Mouse (Mus musculus) left cerebral cortex, adult 2 months (tissue): ENCODE results near the gene Islr. TPM values are rescaled to one million over a fixed set of nuclear protein-coding genes. Genes with fewer than 3 reads are reported as not detected.

Experiments used
- DNase-seq, 2 experiments: peaks; one replicate each; pipeline ENCODE4 v3.0.0; 2021 to 2022; ENCODE audit warnings: low spot score in 2 of 2, mixed read lengths in 1 of 2; ENCODE audit errors: extremely low spot score in 1 of 2
- H3K27ac ChIP-seq: fragments of 200-600 bp; 2 replicates; pipeline ENCODE4 v1.8.1; 2022
- H3K4me3 ChIP-seq: fragments of 200-600 bp; 2 replicates; pipeline ENCODE4 v1.8.1; 2022
- CTCF ChIP-seq: fragments of 200-600 bp; IDR thresholded peaks from 2 replicates; pipeline ENCODE4 v1.8.1; 2022; ENCODE audit warnings: antibody characterized with exemption, mild to moderate bottlenecking, moderate library complexity
- intact Hi-C: fragments of 180-260 bp; cut with DNase I; formaldehyde crosslinking; loops from one replicate; pipeline ENCODE4 v1.15.1; 2025
- total RNA-seq, 2 experiments: library from RNA; stranded (reverse); gene quantifications; 2 replicates each; pipeline ENCODE4 v1.2.3; 2021

Gene Islr
- total RNA-seq, 2 experiments from 2014 or later: 11.0 to 15.2 TPM

- H3K4me3 ChIP-seq: no peak overlapping the region
- no peak for DNase-seq
- intact Hi-C loops: no loop called here
- no peak overlapping the region for H3K27ac ChIP-seq
- TF ChIP-seq CTCF: no peak
Measured at GRCm38 (mm10) chr9:58134906-58135305, 69.2 kb downstream of the Islr start.

GRCm38 (mm10) chr9:58133893-58134884 lies 69.9 kb downstream of the Islr start:
- no peak overlapping the region for H3K27ac ChIP-seq
- no peak for TF ChIP-seq CTCF
- intact Hi-C loops: no loop called here
- H3K4me3 ChIP-seq: no peak overlapping the region
- DNase-seq: no peak

- Histone ChIP-seq H3K4me3 (no peak overlapping the region), H3K27ac (no peak overlapping the region)
- no peak for DNase-seq
- intact Hi-C loops: no loop called here
- no peak for TF ChIP-seq CTCF
Measured at GRCm38 (mm10) chr9:58131735-58132134, 72.4 kb downstream of the Islr start.

GRCm38 (mm10) chr9:58130909-58131308 lies 73.2 kb downstream of the Islr start:
- Histone ChIP-seq H3K4me3 (no peak overlapping the region), H3K27ac (no peak overlapping the region)
- DNase-seq: no peak
- intact Hi-C loops: no loop called here
- no peak for TF ChIP-seq CTCF

- Histone ChIP-seq H3K27ac (no peak overlapping the region), H3K4me3 (no peak overlapping the region)
- DNase-seq: no peak
- no peak for TF ChIP-seq CTCF
- intact Hi-C loops: no loop called here
Measured at GRCm38 (mm10) chr9:58129508-58129907, 74.6 kb downstream of the Islr start.

GRCm38 (mm10) chr9:58128926-58129413 lies 75.1 kb downstream of the Islr start:
- Histone ChIP-seq H3K4me3 (no peak overlapping the region), H3K27ac (no peak overlapping the region)
- intact Hi-C loops: no loop called here
- no peak for TF ChIP-seq CTCF
- DNase-seq: no peak

GRCm38 (mm10) chr9:58125811-58126210 lies 78.3 kb downstream of the Islr start:
- Histone ChIP-seq H3K27ac (no peak overlapping the region), H3K4me3 (no peak overlapping the region)
- intact Hi-C loops: no loop called here
- no peak for TF ChIP-seq CTCF
- no peak for DNase-seq

GRCm38 (mm10) chr9:58125085-58125484 lies 79.0 kb downstream of the Islr start:
- intact Hi-C loops: no loop called here

GRCm38 (mm10) chr9:58118671-58119070 lies 85.4 kb downstream of the Islr start, which contains the start of gene Ccdc33:
Gene Ccdc33, minus strand, starts transcription at chr9:58118823.
- Histone ChIP-seq H3K27ac (no peak within 1 kb of the TSS), H3K4me3 (no peak within 1 kb of the TSS)
- intact Hi-C loops: no loop called here
- no peak for DNase-seq
- no peak for TF ChIP-seq CTCF

More at GRCm38 (mm10) chr9:58125085-58125484, 79.0 kb downstream of the Islr start:
- no peak for TF ChIP-seq CTCF
- no peak for DNase-seq
- Histone ChIP-seq H3K27ac (no peak overlapping the region), H3K4me3 (no peak overlapping the region)

- no peak overlapping the region for H3K27ac ChIP-seq
- no peak for TF ChIP-seq CTCF
- peak in 1 of 2 experiments; percentile 27 for DNase-seq
- no peak overlapping the region for H3K4me3 ChIP-seq
- intact Hi-C loops: no loop called here
Measured at GRCm38 (mm10) chr9:58116024-58116651, 88.0 kb downstream of the Islr start.

GRCm38 (mm10) chr9:58115297-58115925 lies 88.7 kb downstream of the Islr start:
- no peak overlapping the region for H3K4me3 ChIP-seq
- H3K27ac ChIP-seq: no peak overlapping the region
- intact Hi-C loops: no loop called here
- no peak for TF ChIP-seq CTCF
- DNase-seq: no peak

- no peak for TF ChIP-seq CTCF
- Histone ChIP-seq H3K27ac (no peak overlapping the region), H3K4me3 (no peak overlapping the region)
- no peak for DNase-seq
- intact Hi-C loops: no loop called here
Measured at GRCm38 (mm10) chr9:58114019-58114418, 90.1 kb downstream of the Islr start.
